Mouse (Mus musculus) megakaryocyte-erythroid progenitor cell, adult 5-6 weeks (primary cell): Measurements from ENCODE around the gene Pappa. TPM values are rescaled to one million over a fixed set of nuclear protein-coding genes. Genes with fewer than 3 reads are reported as not detected.

Source experiments
- ATAC-seq: replicated peaks from 2 replicates; pipeline ENCODE4 v1.8.0; 2016; ENCODE audit warnings: mild to moderate bottlenecking, inconsistent platforms; ENCODE audit not compliant: severe bottlenecking, poor library complexity, low FRiP score, low TSS enrichment
- total RNA-seq, 2 experiments: library from RNA; stranded (forward) in 1 of 2; stranded (reverse) in 1 of 2; fragments of 200-1000, 215-1000 nt in 1 of 2; fragments of >200 nt in 1 of 2; fragmentation: Nextera tagmentation in 1 of 2; gene quantifications; 2 replicates each; pipeline ENCODE4 v1.2.3; 2014 to 2017

Gene Pappa
- total RNA-seq, 2 experiments from 2014 or later: not detected

DNA sequence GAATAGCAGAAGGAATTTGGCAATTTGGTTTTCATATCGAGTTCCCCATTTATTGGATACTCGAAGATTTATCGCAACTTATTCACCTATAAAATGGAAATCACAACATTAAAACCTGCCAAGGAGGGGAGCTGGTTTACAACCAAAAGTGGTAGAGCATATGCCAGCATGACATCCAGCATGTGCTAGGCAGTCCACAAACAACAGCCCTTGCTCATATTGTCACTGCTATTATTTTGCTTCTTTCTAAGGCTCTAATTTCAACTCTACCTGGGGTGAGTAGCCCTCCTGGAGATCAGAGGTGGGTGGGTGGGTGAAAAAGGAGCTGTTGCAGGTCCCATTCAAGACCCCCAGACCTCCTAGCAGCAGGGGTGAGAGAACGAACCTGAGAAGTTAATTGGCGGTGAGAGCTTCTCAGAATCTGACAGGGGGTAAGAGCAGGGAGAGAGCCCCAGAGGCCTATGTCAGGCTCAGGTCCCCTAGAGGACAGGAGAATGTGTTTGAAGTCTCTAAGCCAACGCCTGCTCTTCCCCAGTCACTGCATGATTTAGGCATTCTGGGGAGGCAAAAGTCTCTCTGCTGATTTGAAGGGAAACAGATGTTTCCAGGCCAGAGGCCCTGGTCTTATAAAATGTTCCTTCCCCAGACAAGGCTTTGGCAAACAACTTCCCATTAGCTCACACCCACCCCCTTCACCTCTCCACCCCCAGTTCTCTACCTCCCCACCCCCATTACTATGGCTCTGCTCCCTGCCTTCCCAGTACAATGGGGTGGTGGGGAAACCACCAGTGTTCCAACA is 279.1 kb downstream of the Pappa start:
- ATAC-seq: no peak
